Mouse (Mus musculus): ENCODE measurements around the gene Dysf. TPM values are rescaled to one million over a fixed set of nuclear protein-coding genes. Genes with fewer than 3 reads are reported as not detected.

Dysf gene
- total RNA-seq (2021) (100 to 1,000 TPM in 1 of 2 experiments, 10 to 100 TPM in 1; 87.4 to 100 TPM), polyA plus RNA-seq (2012; rRNA removed) (51.1 and 66.4 TPM in 2 replicates)
- long read RNA-seq, full-length matches to known transcripts: 7 of 167 reads
- long read RNA-seq, partial matches to known transcripts: 122 of 167 reads
- long read RNA-seq, other reads (novel, unspliced or antisense): 38 of 167 reads

DNA sequence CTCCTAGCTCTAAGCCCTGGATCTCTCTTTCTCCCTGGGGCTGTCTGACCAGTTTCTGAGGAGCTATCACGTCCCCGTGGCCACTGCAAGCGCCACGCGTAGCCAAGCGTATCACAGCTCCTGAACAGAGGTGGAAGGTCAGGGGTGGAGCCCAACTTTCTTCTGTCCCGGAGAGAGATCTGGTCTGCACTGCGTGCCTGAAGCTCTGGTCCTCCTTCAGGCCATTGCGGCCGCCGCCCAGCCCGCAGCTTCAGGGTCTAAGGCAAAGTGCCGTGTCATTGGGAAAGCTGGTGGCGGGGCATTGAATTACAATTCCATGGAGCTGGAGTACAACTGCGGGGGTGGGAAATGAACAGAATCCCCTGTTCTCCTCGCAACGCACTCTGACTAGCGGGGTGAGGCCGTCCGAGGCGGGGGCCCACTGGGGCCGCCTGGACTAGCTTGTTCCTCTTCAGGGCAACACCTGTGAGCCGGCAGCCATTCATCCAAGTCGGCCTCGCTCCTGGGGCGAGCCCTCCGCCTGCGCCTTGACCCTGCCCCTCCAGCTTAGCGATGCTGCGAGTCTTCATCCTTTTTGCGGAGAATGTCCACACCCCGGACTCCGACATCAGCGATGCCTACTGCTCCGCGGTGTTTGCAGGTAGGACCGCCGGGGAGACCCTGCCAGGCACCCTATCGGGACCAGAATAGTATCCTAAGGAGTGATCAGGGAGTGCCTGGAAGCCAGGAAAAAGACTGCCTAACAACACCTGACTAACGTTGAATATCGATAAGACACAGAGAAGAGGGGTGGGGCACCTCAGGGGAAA is at the start of gene Dysf:
Gene Dysf (plus strand): TSS at position 228 of the 809 bp plus-strand sequence.
- WGBS: 3% methylated on average over 41 of the region's 41 CpGs
- Histone ChIP-seq H3K9ac (ENCODE audit: low read depth, low read length) (peak within 1 kb of the TSS; percentile 67), H3K4me3 (peak within 1 kb of the TSS; percentile 58), H3K79me2 (replicated peaks; ENCODE audit: control insufficient read depth, insufficient read depth, low read length) (no peaks in the 10 kb centered on the region), H3K36me3 (ENCODE audit: control insufficient read depth, insufficient read depth, low read length) (no peaks in the 10 kb centered on the region), H3K27me3 (ENCODE audit: control insufficient read depth, insufficient read depth, low read length) (no peaks in the 10 kb centered on the region), H3K27ac (peak within 1 kb of the TSS; percentile 84), H3K4me1 (ENCODE audit: control insufficient read depth, insufficient read depth, low read length) (peaks cover 6% of the 10 kb centered on the region; the same call in 1 of the 2 replicates)
- DNase-seq: peak; percentile 68
- peak; percentile 55; the same call in 1 of the 2 replicates for TF ChIP-seq POLR2A (IDR thresholded peaks at IDR 0.05; ENCODE audit: insufficient read depth, low read depth, low read length)
- peak; percentile 39 for TF ChIP-seq CTCF (IDR thresholded peaks at IDR 0.05)
- no peak for TF ChIP-seq EP300 (IDR thresholded peaks at IDR 0.05; ENCODE audit: insufficient read depth, low read depth, low read length)
- intact Hi-C loops (cut with DNase I): no loop called here

DNA sequence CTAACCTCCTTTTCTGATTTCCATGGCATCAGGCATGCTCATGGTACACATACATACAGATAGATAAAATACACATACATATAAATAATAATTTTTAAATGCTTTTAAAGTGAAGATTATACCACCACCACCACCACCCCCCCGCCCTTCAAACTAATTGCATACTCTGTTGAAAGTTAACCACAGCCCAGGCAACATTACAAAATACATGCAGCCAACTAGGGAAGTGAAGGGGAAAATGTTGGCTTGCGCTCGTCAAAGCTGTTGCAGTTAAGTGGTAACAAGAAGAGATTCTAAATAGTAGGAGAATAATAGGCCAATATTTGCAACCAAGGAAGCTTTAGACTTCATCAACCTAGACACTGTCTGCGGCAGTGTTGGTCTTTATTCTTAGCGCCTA is 20.7 kb upstream of the Dysf start:
- Histone ChIP-seq H3K4me1 (ENCODE audit: control insufficient read depth, insufficient read depth, low read length) (no peaks in the 10 kb centered on the region; the same call in 1 of the 2 replicates), H3K27ac (no peak overlapping the region), H3K4me3 (no peak overlapping the region), H3K9ac (ENCODE audit: low read depth, low read length) (no peak overlapping the region), H3K79me2 (replicated peaks; ENCODE audit: control insufficient read depth, insufficient read depth, low read length) (no peaks in the 10 kb centered on the region), H3K36me3 (ENCODE audit: control insufficient read depth, insufficient read depth, low read length) (peaks cover 21% of the 10 kb centered on the region), H3K27me3 (ENCODE audit: control insufficient read depth, insufficient read depth, low read length) (no peaks in the 10 kb centered on the region)
- TF ChIP-seq CTCF (IDR thresholded peaks at IDR 0.05) (no peak), POLR2A (IDR thresholded peaks at IDR 0.05; ENCODE audit: insufficient read depth, low read depth, low read length) (no peak), EP300 (IDR thresholded peaks at IDR 0.05; ENCODE audit: insufficient read depth, low read depth, low read length) (no peak)
- intact Hi-C loops (cut with DNase I): no loop called here
- WGBS: 84% methylated on average over 5 of the region's 5 CpGs
- DNase-seq: no peak

DNA sequence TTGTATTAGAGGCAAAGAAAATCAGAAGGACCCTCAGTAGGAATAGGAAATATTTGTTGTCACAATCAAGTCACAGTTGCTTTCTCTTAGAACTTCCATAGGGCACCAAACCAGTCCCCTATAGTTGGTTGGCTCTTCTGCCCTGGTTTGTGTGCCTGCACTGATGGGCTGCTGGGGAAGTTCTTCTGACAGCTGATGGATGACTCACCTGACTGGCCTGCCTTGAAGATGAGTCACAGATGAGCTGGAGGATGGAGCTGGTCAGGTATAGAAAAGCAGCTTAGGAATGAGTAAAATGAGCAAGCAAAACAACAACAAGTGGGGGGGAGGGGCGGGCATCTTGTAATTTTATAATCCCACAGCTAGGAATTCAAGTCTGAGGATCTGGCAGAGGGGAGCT is 5.7 kb upstream of the Dysf start:
- WGBS: 53% methylated on average over 1 of the region's 1 CpGs
- H3K9ac ChIP-seq (ENCODE audit: low read depth, low read length): no peak overlapping the region
- no peak for DNase-seq
- H3K79me2 ChIP-seq (replicated peaks; ENCODE audit: control insufficient read depth, insufficient read depth, low read length): no peaks in the 10 kb centered on the region
- intact Hi-C loops (cut with DNase I): no loop called here
- H3K27me3 ChIP-seq (ENCODE audit: control insufficient read depth, insufficient read depth, low read length): no peaks in the 10 kb centered on the region
- H3K36me3 ChIP-seq (ENCODE audit: control insufficient read depth, insufficient read depth, low read length): no peaks in the 10 kb centered on the region
- H3K27ac ChIP-seq: no peak overlapping the region
- H3K4me1 ChIP-seq (ENCODE audit: control insufficient read depth, insufficient read depth, low read length): peaks cover 1% of the 10 kb centered on the region; the same call in 1 of the 2 replicates
- H3K4me3 ChIP-seq: no peak overlapping the region
- TF ChIP-seq CTCF (IDR thresholded peaks at IDR 0.05) (no peak), POLR2A (IDR thresholded peaks at IDR 0.05; ENCODE audit: insufficient read depth, low read depth, low read length) (no peak), EP300 (IDR thresholded peaks at IDR 0.05; ENCODE audit: insufficient read depth, low read depth, low read length) (no peak)

DNA sequence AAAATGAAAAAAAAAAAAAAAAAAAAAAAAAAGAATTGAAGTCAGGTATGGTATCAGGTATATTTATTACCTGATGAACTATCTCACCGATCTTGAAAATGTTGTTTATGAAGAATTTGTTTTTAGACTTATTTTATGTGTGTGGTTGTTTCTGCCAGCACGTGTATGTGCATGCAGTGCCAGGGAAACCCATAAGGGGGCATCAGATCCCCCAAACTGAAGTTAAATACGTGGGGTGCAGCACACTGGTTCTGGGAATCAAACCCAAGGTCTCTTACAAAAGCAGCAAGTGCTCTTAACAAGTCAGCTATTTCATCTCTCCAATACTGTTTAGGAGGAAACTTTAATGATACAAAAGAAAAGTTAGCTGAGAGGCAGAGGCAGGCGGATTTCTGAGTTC is 4.1 kb upstream of the Dysf start:
- Histone ChIP-seq H3K36me3 (ENCODE audit: control insufficient read depth, insufficient read depth, low read length) (no peaks in the 10 kb centered on the region), H3K79me2 (replicated peaks; ENCODE audit: control insufficient read depth, insufficient read depth, low read length) (no peaks in the 10 kb centered on the region), H3K4me1 (ENCODE audit: control insufficient read depth, insufficient read depth, low read length) (peaks cover 1% of the 10 kb centered on the region; the same call in 1 of the 2 replicates), H3K9ac (ENCODE audit: low read depth, low read length) (no peak overlapping the region), H3K4me3 (no peak overlapping the region), H3K27ac (no peak overlapping the region), H3K27me3 (ENCODE audit: control insufficient read depth, insufficient read depth, low read length) (no peaks in the 10 kb centered on the region)
- intact Hi-C loops (cut with DNase I): no loop called here
- TF ChIP-seq CTCF (IDR thresholded peaks at IDR 0.05): peak; percentile 45
- TF ChIP-seq EP300 (IDR thresholded peaks at IDR 0.05; ENCODE audit: insufficient read depth, low read depth, low read length): no peak
- WGBS: 89% methylated on average over 4 of the region's 4 CpGs
- no peak for DNase-seq

DNA sequence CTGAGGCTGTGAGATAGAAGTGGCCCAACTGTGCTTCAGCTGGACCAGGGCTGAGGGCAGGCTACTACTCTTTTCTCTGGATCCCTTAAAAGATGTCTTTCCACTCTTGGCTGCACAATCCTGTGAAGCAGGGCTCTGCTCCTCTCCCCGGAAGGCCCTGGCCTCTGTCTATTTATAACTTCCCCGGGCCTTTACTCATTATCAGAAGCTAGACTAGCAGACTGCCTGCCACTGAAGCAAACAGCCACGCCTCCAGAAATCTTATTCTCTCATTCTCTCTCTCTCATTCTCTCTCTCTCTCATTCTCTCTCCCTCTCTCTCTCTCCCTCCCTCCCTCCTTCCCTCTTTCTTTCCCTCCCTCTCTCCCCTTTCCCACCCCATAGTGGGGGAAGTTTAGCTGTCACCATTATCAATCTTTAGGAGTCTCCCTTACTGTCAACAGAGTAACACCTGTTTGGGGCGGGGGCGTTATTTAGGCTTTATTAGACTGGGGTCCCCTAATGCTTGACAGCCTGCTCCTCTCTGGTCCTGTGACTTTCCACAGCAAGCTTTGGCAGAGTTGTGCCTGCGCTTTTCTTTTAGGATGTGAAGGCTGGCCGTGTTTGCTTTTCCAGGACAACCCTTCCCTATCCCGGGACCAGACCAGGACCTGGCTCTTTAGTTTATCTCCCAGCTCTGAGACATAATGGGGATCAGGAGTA is 932 bp downstream of the Dysf start:
- Histone ChIP-seq H3K27me3 (ENCODE audit: control insufficient read depth, insufficient read depth, low read length) (no peaks in the 10 kb centered on the region), H3K79me2 (replicated peaks; ENCODE audit: control insufficient read depth, insufficient read depth, low read length) (no peaks in the 10 kb centered on the region), H3K4me3 (peak overlapping the region; percentile 58), H3K27ac (peak overlapping the region; percentile 84), H3K9ac (ENCODE audit: low read depth, low read length) (peak overlapping the region; percentile 67), H3K4me1 (ENCODE audit: control insufficient read depth, insufficient read depth, low read length) (peaks cover 6% of the 10 kb centered on the region; the same call in 1 of the 2 replicates), H3K36me3 (ENCODE audit: control insufficient read depth, insufficient read depth, low read length) (no peaks in the 10 kb centered on the region)
- DNase-seq: peak; percentile 47 to 54
- intact Hi-C loops (cut with DNase I): no loop called here
- TF ChIP-seq POLR2A (IDR thresholded peaks at IDR 0.05; ENCODE audit: insufficient read depth, low read depth, low read length) (peak; percentile 65), EP300 (IDR thresholded peaks at IDR 0.05; ENCODE audit: insufficient read depth, low read depth, low read length) (no peak), CTCF (IDR thresholded peaks at IDR 0.05) (no peak)
- WGBS: 25% methylated on average over 8 of the region's 8 CpGs

Measured in heart, adult 2 months (tissue).